In genomic region chr6:82707742-82708141, GRCm38 (mm10) we compare ENCODE assay signal across 27 mouse cellular contexts.
"Had no signal": no experiment of that assay in that cellular context is flagged by ENCODE, and none has a peak within 500 bp of the region (broad histone marks: within the 10 kb centered on the region; RNA-seq: fewer than 3 reads in every experiment).

No protein-coding gene starts in this region.

- H3K9ac ChIP-seq: limb, embryonic 12.5 days; limb, embryonic 13.5 days; limb, embryonic 15.5 days; liver, embryonic 12.5 days; liver, embryonic 13.5 days; liver, embryonic 14.5 days; liver, embryonic 15.5 days; liver, postnatal 0 days; lung, embryonic 14.5 days; lung, embryonic 15.5 days; midbrain, embryonic 12.5 days; midbrain, embryonic 13.5 days; midbrain, embryonic 15.5 days; neural tube, embryonic 12.5 days had no signal

- H3K27me3 ChIP-seq: limb, embryonic 12.5 days; limb, embryonic 13.5 days; limb, embryonic 15.5 days; liver, embryonic 12.5 days; liver, embryonic 13.5 days; liver, embryonic 15.5 days; lung, embryonic 15.5 days; midbrain, embryonic 13.5 days; midbrain, embryonic 15.5 days; neural tube, embryonic 12.5 days had no signal

- DNase-seq: liver; liver, embryonic 13.5 days; liver, postnatal 0 days; lung, adult 18-20 months; lung, adult 2 months; lung, embryonic 14.5 days; lung, postnatal 10 days; lung, postnatal 14 days; lung, postnatal 36 days; lung, postnatal 4 days; midbrain, embryonic 14.5 days had no signal

- H3K4me1 ChIP-seq: limb, embryonic 10.5 days; limb, embryonic 12.5 days; limb, embryonic 13.5 days; limb, embryonic 15.5 days; liver, embryonic 12.5 days; liver, embryonic 13.5 days; liver, embryonic 15.5 days; lung, embryonic 15.5 days; midbrain, embryonic 10.5 days; midbrain, embryonic 12.5 days; midbrain, embryonic 13.5 days; midbrain, embryonic 15.5 days; neural tube, embryonic 12.5 days had no signal

- H3K27ac ChIP-seq: limb, embryonic 10.5 days; limb, embryonic 12.5 days; limb, embryonic 13.5 days; limb, embryonic 15.5 days; liver, embryonic 12.5 days; liver, embryonic 13.5 days; liver, embryonic 14.5 days; liver, embryonic 15.5 days; lung, embryonic 15.5 days; macrophage; midbrain, embryonic 12.5 days; midbrain, embryonic 13.5 days; midbrain, embryonic 15.5 days; neural tube, embryonic 12.5 days had no signal

- H3K4me3 ChIP-seq: limb, embryonic 10.5 days; limb, embryonic 12.5 days; limb, embryonic 13.5 days; limb, embryonic 15.5 days; liver, embryonic 12.5 days; liver, embryonic 13.5 days; liver, embryonic 15.5 days; lung, embryonic 15.5 days; megakaryocyte, embryonic 14.5 days; midbrain, embryonic 10.5 days; midbrain, embryonic 12.5 days; midbrain, embryonic 13.5 days; midbrain, embryonic 15.5 days; myocyte; neural tube, embryonic 12.5 days had no signal

- H3K36me3 ChIP-seq: limb, embryonic 10.5 days; limb, embryonic 12.5 days; limb, embryonic 13.5 days; limb, embryonic 15.5 days; liver, embryonic 12.5 days; liver, embryonic 13.5 days; liver, embryonic 15.5 days; lung, embryonic 15.5 days; midbrain, embryonic 10.5 days; midbrain, embryonic 12.5 days; midbrain, embryonic 13.5 days; midbrain, embryonic 15.5 days; neural tube, embryonic 12.5 days had no signal

- H3K9me3 ChIP-seq: limb, embryonic 10.5 days; limb, embryonic 12.5 days; limb, embryonic 13.5 days; limb, embryonic 15.5 days; liver, embryonic 12.5 days; liver, embryonic 13.5 days; liver, embryonic 15.5 days; lung, embryonic 15.5 days; megakaryocyte, embryonic 14.5 days; midbrain, embryonic 10.5 days; midbrain, embryonic 12.5 days; midbrain, embryonic 13.5 days; midbrain, embryonic 15.5 days; neural tube, embryonic 12.5 days had no signal
